Comparison of ENCODE assay signal across 9 mouse cellular contexts in genomic region chr5:134467030-134467549, GRCm38 (mm10). TPM values are rescaled to one million over a fixed set of nuclear protein-coding genes. Genes with fewer than 3 reads are reported as not detected.
A peak's percentile ranks its signal among the peaks of the same experiment; 100 is the strongest.
DNase-seq lines count a peak whose midpoint lies in the region; ATAC-seq and TF ChIP-seq lines count a peak whose summit lies in the region.
"Had no signal": no experiment of that assay in that cellular context is flagged by ENCODE, and none has a peak within 500 bp of the region (broad histone marks: within the 10 kb centered on the region; RNA-seq: fewer than 3 reads in every experiment).

No protein-coding gene starts in this region.

- TF ChIP-seq RAD21 in MEL (IDR thresholded peaks at IDR 0.05; ENCODE audit: low read depth, low read length) = no peak

- no peaks in the 10 kb centered on the region for H3K79me2 ChIP-seq in MEL (ENCODE audit: control insufficient read depth, insufficient read depth, low read length, poor library complexity)

- H3K4me3 ChIP-seq in MEL (ENCODE audit: control insufficient read depth in 1 of 2, insufficient read depth in 1 of 2, low read depth in 2 of 2, low read length in 2 of 2) = no peak overlapping the region
- no peak overlapping the region for H3K4me3 ChIP-seq in hindbrain, embryonic 15.5 days
- H3K4me3 ChIP-seq: left cerebral cortex, adult 2 months had no signal

- peak; percentile 37 for DNase-seq in MEL (ENCODE audit: low read depth, low spot score)
- no peak for DNase-seq in cerebellum, adult 18-20 months
- DNase-seq in left cerebral cortex, postnatal 25 days (ENCODE audit: low spot score in 2 of 2) = no peak
- DNase-seq in heart, adult 9 months (ENCODE audit: low spot score in 2 of 2) = no peak

- no peaks in the 10 kb centered on the region for H3K4me1 ChIP-seq in MEL (ENCODE audit: control insufficient read depth in 1 of 2, insufficient read depth in 2 of 2, low read length in 2 of 2)
- H3K4me1 ChIP-seq in hindbrain, embryonic 15.5 days (replicated peaks) = peaks cover 15% of the 10 kb centered on the region

- no peak for TF ChIP-seq CTCF in MEL (IDR thresholded peaks at IDR 0.05 in 2 of 3, conservative IDR thresholded peaks at IDR 0.05 in 1 of 3; ENCODE audit: control insufficient read depth in 1 of 3, insufficient read depth in 1 of 3, low read depth in 2 of 3, low read length in 3 of 3, poor library complexity in 1 of 3, severe bottlenecking in 1 of 3)

- ATAC-seq in common myeloid progenitor, adult 5-6 weeks (replicated peaks; ENCODE audit: low read depth, poor library complexity, severe bottlenecking) = peak; percentile 39; the same call in 1 of the 2 replicates
- 0 out of 2 replicates have a peak, but pooled peaks have one; percentile 9 for ATAC-seq in hindbrain, embryonic 15.5 days (ENCODE audit: low FRiP score, low read depth)
- peak; percentile 91 for ATAC-seq in megakaryocyte-erythroid progenitor cell, adult 5-6 weeks (replicated peaks; ENCODE audit: low FRiP score, low TSS enrichment, poor library complexity, severe bottlenecking)
- ATAC-seq in inflammation-experienced regulatory T-cells, adult 6 months = no peak

- H3K27ac ChIP-seq in MEL (ENCODE audit: control insufficient read depth, low read depth, low read length) = no peak overlapping the region
- peak overlapping the region; percentile 68 for H3K27ac ChIP-seq in hindbrain, embryonic 15.5 days (replicated peaks)

- no peaks in the 10 kb centered on the region for H3K36me3 ChIP-seq in MEL (ENCODE audit: control insufficient read depth in 1 of 2, insufficient read depth in 2 of 2, low read length in 2 of 2)
- H3K36me3 ChIP-seq in hindbrain, embryonic 15.5 days = no peaks in the 10 kb centered on the region

- no peaks in the 10 kb centered on the region for H3K9me3 ChIP-seq in MEL (replicated peaks; ENCODE audit: insufficient read depth, low read length)
- H3K9me3 ChIP-seq in hindbrain, embryonic 15.5 days = no peaks in the 10 kb centered on the region

- intact Hi-C loops in left cerebral cortex, postnatal 25 days (cut with DNase I) = no loop called here

- 59% methylated on average over 8 of the region's 8 CpGs for WGBS in hindbrain, embryonic 15.5 days

- no peak for TF ChIP-seq POLR2A in MEL (IDR thresholded peaks at IDR 0.05; ENCODE audit: control insufficient read depth in 1 of 2, insufficient read depth in 1 of 2, low read depth in 1 of 2, low read length in 2 of 2, poor library complexity in 1 of 2)

- no peaks in the 10 kb centered on the region for H3K27me3 ChIP-seq in MEL (ENCODE audit: control insufficient read depth in 1 of 2, insufficient read depth in 2 of 2, low read length in 2 of 2)
- no peaks in the 10 kb centered on the region for H3K27me3 ChIP-seq in hindbrain, embryonic 15.5 days

- H3K4me2 ChIP-seq in hindbrain, embryonic 15.5 days = no peak overlapping the region

- no peak overlapping the region for H3K9ac ChIP-seq in MEL (ENCODE audit: control insufficient read depth, low read depth, low read length, poor library complexity, severe bottlenecking)
- no peak overlapping the region for H3K9ac ChIP-seq in hindbrain, embryonic 15.5 days

- TF ChIP-seq EP300 in MEL (IDR thresholded peaks at IDR 0.05; ENCODE audit: low read depth in 1 of 2, low read length in 2 of 2) = no peak

TF ChIP-seq in MEL, 35 proteins besides CTCF, POLR2A, EP300 and RAD21:
- TF ChIP-seq ZKSCAN1 (IDR thresholded peaks at IDR 0.05; ENCODE audit: low read depth, low read length) (no peak), POLR2AphosphoS2 (IDR thresholded peaks at IDR 0.05; ENCODE audit: low read length) (no peak), ETS1 (IDR thresholded peaks at IDR 0.05; ENCODE audit: low read depth, low read length) (no peak), MAX (IDR thresholded peaks at IDR 0.05; ENCODE audit: low read length) (no peak), ZC3H11A (IDR thresholded peaks at IDR 0.05; ENCODE audit: low read depth, low read length) (no peak), ELF1 (IDR thresholded peaks at IDR 0.05; ENCODE audit: low read depth, low read length) (no peak), MAFK (IDR thresholded peaks at IDR 0.05; ENCODE audit: borderline replicate concordance, low read depth, low read length) (no peak), HCFC1 (IDR thresholded peaks at IDR 0.05; ENCODE audit: low read depth, low read length) (no peak), USF2 (IDR thresholded peaks at IDR 0.05; ENCODE audit: borderline replicate concordance in 1 of 2, insufficient read depth in 1 of 2, low read depth in 1 of 2, low read length in 2 of 2) (no peak), MAZ (IDR thresholded peaks at IDR 0.05; ENCODE audit: low read depth, low read length) (no peak), MEF2A (IDR thresholded peaks at IDR 0.05; ENCODE audit: extremely low read depth, insufficient replicate concordance, low read depth, low read length, poor library complexity, severe bottlenecking) (no peak), GABPA (IDR thresholded peaks at IDR 0.05; ENCODE audit: low read depth, low read length) (no peak), CHD1 (IDR thresholded peaks at IDR 0.05; ENCODE audit: low read depth, low read length) (no peak), USF1 (IDR thresholded peaks at IDR 0.05; ENCODE audit: low read depth, low read length) (no peak), MXI1 (IDR thresholded peaks at IDR 0.05; ENCODE audit: low read depth, low read length) (no peak), MYB (IDR thresholded peaks at IDR 0.05; ENCODE audit: low read depth, low read length) (no peak), KAT2A (conservative IDR thresholded peaks at IDR 0.05; ENCODE audit: low read depth, low read length) (no peak)

RNA-seq across cellular contexts. Expression of gene Gtf2ird1, which starts 10.6 kb away (rescaled TPM):
- total RNA-seq in MEL (2012; rRNA removed) = 15.2 and 17.5 TPM in 2 replicates
- 10 to 100 TPM in 1 of 2 experiments, not detected in 1; 54.7 TPM for polyA plus RNA-seq in MEL (2012; ENCODE audit: insufficient read depth in 1 of 2, insufficient read length in 2 of 2, low read depth in 1 of 2, low replicate concordance in 2 of 2, missing spikeins in 1 of 2)
- total RNA-seq in common myeloid progenitor, adult 5-6 weeks (2017) = 14.6 and 28.2 TPM in 2 replicates
- 69.0 and 73.7 TPM in 2 replicates for polyA plus RNA-seq in hindbrain, embryonic 15.5 days (2015; fragmentation: Nextera tagmentation; extraction: Ambion mirVana)
- 17.7 and 23.1 TPM in 2 replicates for total RNA-seq in megakaryocyte-erythroid progenitor cell, adult 5-6 weeks (2014; fragmentation: Nextera tagmentation)
- 5.5 and 11.8 TPM in 2 replicates for total RNA-seq in megakaryocyte-erythroid progenitor cell, adult 5-6 weeks (2017)
- polyA plus RNA-seq in inflammation-experienced regulatory T-cells, adult 6 months (2017; shearing (Covaris generic)) = 10 to 100 TPM in 1 of 3 experiments, 1 to 10 TPM in 2; 3.5 to 12.4 (median 5.7) TPM
- 10 to 100 TPM; 42.5 to 43.7 TPM for total RNA-seq in left cerebral cortex, postnatal 25 days (2021)
